Mouse (Mus musculus) inflammation-experienced regulatory T-cells, adult 6 months (primary cell): ENCODE data around the gene Primpol. TPM values are rescaled to one million over a fixed set of nuclear protein-coding genes. Genes with fewer than 3 reads are reported as not detected.
"Not testable (repeated sequence)": the region's sequence is repeated elsewhere in the genome, so short reads cannot be mapped to it uniquely, and the experiment has no call there.

Experiments
- ATAC-seq: one replicate; pipeline ENCODE4 v1.8.0; 2017
- polyA plus RNA-seq, 3 experiments: library from polyadenylated mRNA; unstranded; fragments of 100-300 nt; shearing (Covaris generic); gene quantifications; one replicate each; pipeline ENCODE4 v1.2.1; 2017

The Primpol gene
- polyA plus RNA-seq, 3 experiments from 2014 or later, result 39.6 to 49.3 (median 41.3) TPM

GRCm38 (mm10) chr8:46600959-46601707 is 15.9 kb downstream of the Primpol start:
- no peak for ATAC-seq

DNA sequence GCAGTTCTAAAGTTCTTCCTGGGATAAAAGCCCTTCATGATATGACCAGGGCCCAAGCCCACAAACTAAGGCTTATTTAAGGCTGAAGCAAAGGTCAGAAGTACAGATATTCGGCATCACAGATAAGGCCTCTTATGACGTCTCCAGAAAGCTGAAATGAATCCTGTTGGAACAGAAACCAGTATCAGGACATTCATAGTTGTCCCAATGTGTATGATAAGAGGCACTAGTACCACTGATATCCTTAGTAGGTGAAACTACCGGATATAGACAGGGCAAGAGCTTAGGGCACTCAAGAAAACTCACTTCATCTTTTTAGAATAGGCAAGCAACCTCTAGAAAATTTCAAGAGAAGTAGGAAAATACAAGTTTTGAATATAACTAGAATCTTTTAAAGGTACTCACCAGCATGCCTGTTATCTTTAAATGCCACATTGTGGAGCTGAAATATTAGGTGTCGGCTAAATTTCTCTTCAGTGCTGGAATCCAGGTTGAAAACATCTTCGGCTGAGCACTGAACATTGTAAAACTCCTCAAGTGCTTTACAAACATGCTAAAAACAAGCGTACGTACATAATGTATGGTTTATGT is 17.6 kb downstream of the Primpol start:
- ATAC-seq, result no peak

GRCm38 (mm10) chr8:46598753-46599152 is 18.3 kb downstream of the Primpol start:
- no peak for ATAC-seq

DNA sequence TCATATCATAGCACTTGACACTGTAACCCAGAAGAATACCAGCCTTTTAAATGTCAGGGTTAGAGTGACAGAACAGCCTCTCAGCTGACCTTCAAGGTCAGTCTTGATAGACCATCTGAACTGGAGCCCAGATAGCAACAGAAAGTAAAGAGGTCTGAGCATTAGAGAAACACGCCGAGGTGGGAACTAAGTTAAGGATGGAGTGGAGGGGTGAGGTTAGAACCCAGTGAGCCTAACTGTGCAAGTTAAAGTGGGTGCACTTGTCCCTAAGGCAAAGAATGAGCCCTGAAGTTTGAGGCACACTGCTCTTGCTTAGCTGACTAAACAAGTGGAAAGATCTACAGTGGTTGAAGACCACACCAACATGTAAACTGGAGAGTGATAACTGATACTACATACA is 18.9 kb downstream of the Primpol start:
- no peak for ATAC-seq

DNA sequence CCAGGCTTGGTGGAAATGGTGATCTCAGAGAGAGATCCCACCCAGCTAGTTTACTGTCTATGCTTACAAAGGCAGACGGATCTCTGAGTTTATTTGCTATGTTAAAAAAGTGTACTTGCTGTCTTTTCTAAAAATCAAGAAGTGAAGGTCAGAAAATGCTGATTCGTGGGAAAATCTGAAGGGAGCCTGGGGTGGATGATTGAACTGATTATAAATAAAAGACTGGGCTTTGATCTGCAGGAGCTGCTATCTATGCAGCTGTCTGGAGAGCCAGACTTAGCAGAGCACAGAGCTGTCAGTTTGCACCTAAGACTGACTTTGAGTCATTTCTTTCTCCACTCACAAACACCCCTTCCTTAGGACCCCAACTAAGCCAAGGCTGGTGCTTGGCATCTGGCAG is 19.6 kb downstream of the Primpol start:
- ATAC-seq, result no peak

DNA sequence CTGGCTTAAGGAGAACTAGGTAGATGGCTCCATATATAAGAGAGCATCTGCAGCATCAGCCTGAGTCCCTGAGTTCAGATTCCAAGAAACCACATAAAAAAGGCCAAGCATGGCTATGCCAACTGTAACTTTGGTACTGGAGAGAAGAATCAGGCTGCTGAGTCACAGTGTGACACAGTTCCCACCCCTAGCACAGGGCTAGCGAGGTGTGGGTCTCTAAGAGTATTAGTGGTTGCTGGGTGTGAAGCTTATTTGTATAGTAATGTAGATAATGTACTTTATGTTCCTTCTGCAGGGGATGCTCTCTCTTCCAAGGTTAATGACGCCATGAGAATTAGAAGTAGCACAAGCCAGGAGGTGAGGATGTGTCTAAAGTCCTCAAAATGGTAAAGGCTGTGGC is 20.5 kb downstream of the Primpol start:
- ATAC-seq, result no peak

GRCm38 (mm10) chr8:46595593-46595992 is 21.4 kb downstream of the Primpol start:
- no peak for ATAC-seq

DNA sequence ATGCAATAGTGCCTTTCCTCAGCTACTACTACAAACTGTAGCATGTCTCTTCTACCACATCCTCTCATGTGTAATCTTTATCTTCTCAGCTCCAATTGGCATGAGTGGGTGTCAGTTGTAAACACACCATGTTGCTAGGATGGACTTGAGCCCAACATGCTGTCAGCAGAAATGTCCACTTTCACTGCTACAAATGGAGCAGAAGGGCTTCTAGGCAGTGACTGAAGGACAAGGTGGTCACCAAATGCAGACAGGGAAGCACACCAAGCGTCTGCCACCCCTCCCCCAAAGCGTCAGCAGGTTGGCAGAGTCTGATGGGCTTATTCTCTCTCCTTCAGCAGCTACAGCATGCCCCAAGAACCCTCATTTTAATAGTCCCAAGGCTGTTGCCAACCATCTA is 23.2 kb downstream of the Primpol start:
- ATAC-seq, result no peak

- no peak for ATAC-seq
These were observed 23.9 kb downstream of the Primpol start for GRCm38 (mm10) chr8:46593067-46593466.

DNA sequence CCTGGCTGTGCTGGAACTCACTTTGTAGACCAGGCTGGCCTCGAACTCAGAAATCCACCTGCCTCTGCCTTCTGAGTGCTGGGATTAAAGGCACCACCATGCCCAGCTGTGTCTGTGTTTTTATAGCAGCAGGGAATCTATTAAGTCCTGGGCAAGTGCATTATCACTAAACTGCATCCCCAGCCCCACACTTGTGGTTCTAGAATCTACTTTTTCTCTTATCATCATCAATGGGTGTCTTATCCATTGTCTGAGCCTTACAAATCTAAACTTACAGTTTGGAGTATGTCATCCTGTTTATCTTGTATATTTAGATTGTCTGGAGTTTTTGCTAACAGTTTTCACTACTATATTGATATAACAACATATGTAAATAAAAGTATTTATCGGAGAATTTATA is 28.3 kb downstream of the Primpol start:
- ATAC-seq, result no peak

- no peak for ATAC-seq
These were observed 29.1 kb downstream of the Primpol start for GRCm38 (mm10) chr8:46587911-46588310.

GRCm38 (mm10) chr8:46585576-46585975 is 31.4 kb downstream of the Primpol start:
- ATAC-seq, result no peak

DNA sequence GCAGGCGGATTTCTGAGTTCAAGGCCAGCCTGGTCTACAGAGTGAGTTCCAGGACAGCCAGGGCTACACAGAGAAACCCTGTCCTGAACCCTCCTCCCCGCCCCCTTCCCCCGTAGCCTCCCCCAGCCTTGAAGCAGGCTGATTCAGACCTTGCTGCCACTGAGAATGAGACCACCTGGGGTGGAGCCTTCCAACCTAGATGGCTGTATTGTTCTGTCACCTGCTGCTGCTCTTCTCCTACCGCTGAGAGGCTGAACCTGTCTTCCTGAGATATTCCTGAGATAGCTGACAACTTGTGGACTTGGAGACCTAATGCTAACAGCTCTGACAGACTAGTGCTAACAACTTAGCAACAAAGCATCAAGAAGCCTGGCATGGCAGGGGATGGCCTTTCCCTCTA is 32.7 kb downstream of the Primpol start:
- ATAC-seq, result not testable (repeated sequence)

DNA sequence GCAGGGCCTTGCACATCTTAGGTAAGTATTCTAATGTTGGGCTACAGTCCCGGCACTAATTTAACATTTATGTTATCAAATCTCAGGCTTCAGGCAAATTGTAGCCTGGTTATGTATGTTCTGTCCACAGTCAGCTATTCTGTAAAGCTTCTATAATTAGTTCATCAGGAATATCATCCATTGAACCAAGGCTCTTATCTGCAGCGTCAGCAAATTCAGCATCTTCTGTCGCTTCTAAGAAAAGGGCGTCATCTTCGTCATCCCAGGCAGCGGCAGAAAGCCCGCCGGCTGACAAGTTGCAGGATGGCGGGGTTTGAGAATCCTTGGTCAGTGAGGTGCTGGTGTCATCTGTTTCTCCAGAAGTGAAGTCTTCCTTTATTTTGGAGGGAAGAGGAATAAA is 38.2 kb downstream of the Primpol start:
- ATAC-seq, result no peak

GRCm38 (mm10) chr8:46573964-46574363 is 43.0 kb downstream of the Primpol start:
- no peak for ATAC-seq

GRCm38 (mm10) chr8:46573446-46573845 is 43.6 kb downstream of the Primpol start:
- ATAC-seq, result no peak

DNA sequence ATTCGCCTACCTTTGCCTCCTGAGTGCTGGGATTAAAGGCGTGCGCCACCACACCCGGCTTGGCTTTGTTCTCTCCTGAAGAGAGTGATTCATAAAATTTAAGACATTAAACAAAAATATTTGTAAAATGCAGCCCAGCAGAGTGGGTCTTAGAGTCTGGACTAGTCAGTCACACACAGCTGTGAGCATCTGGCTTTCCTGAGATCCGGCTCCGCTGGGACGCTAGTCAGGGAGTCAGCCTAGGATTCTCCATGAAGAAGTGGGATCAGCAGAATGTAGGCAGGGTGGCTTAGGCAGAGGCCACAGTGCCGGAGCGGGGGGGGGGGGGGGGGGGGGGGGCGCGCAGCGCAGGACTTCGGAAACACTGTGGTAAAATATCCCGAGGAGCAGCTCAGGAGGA is 46.3 kb downstream of the Primpol start:
- no peak for ATAC-seq

GRCm38 (mm10) chr8:46569659-46570441 is 47.2 kb downstream of the Primpol start:
- no peak for ATAC-seq

DNA sequence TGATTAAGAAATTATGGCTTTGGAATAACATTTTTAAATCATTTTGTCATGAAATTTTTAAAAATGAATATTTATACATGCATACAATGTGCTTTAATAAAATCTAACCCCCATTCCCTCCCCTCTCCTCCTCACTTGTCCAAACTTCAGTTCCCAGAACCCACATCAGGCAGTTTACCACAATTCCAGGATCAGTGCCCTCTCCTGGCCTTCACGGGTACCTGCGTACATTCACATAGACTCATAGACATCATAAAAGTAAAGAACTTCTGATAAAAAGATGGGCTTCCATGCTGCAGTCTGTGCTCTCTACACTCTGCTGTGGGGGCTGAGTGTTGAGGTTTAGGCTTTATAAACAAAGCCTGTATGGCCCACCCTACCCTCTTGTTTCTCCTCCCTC is 48.1 kb downstream of the Primpol start:
- ATAC-seq, result no peak

- ATAC-seq, result no peak
These were observed 49.1 kb downstream of the Primpol start for GRCm38 (mm10) chr8:46567946-46568345.

GRCm38 (mm10) chr8:46566914-46567529 is 50.0 kb downstream of the Primpol start:
- ATAC-seq, result no peak

DNA sequence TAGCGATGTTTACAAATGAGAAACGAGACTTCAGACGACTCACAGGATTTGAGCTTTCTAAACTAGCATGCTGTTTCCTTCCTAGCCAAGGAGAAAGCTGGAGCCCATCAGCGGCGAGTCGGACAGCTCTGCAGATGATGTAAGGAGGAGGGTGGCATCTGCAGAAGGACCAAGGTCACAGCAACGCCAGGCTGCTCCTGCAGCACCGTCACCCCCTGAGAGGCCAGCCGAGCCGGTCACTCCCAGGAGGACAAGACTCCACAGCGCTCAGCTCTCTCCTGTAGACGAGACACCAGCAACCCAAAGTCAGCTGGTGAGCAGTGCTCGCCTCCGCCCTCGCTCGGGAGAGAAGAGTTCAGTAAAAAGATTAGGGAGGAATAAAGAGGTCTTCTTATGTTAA is 54.7 kb downstream of the Primpol start:
- no peak for ATAC-seq

DNA sequence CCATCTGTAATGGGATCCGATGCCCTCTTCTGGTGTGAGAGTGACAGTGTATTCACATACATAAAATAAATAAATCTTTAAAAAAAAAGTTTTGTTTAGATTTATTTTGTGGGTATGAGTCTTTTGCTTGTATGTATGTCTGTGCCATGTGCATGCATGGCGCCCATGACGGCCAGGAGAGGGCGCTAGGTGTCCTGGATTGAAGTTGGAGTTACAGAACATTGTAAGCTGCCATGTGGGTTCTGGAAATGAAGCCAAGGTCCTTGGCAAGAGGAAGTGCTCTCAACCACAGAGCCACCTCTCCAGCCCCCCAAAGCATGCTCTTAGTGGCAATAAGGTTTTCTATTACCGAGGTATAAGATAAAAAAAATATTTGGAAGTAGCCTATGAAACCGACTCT is 57.6 kb downstream of the Primpol start:
- no peak for ATAC-seq

DNA sequence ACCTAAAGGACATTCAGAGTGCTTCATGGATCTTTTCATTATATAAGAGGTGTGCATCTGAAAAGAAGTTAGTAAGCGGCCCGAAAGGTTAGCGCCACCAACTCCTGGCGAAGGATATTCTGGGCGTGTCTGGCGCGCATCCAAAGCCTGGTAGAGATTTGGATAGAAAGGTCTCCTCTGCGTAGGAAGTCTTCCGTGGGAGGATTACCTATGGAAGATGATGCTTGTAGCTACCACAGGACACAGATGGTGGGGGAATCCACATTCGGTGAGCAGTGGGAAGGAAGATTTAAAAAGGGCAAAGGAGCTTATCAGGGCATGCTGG is 64.6 kb downstream of the Primpol start:
- no peak for ATAC-seq
